Mouse (Mus musculus) hindbrain, postnatal 0 days (tissue): ENCODE measurements around the gene Rora. TPM values are rescaled to one million over a fixed set of nuclear protein-coding genes. Genes with fewer than 3 reads are reported as not detected.

Source experiments
- ATAC-seq: fragments of 200-750 bp; cut with Nextera tagmentation; 2 replicates; pipeline ENCODE4 v1.8.0; 2017; ENCODE audit warnings: mild to moderate bottlenecking, moderate TSS enrichment, moderate library complexity
- DNase-seq: peaks from one replicate; pipeline ENCODE4 v3.0.0-alpha.2; 2015; ENCODE audit warnings: low spot score
- H3K27ac ChIP-seq: fragments of 300-500 bp; sonication (generic); 2 replicates; pipeline ENCODE4 v1.5.1; 2014; ENCODE audit warnings: mild to moderate bottlenecking
- H3K27me3 ChIP-seq: fragments of 300-500 bp; sonication (generic); 2 replicates; pipeline ENCODE4 v1.6.1; 2014; ENCODE audit warnings: low read length, mixed read lengths; ENCODE audit not compliant: insufficient read depth
- H3K36me3 ChIP-seq: fragments of 300-500 bp; sonication (generic); 2 replicates; pipeline ENCODE4 v1.6.1; 2014; ENCODE audit warnings: low read length, mixed read lengths; ENCODE audit not compliant: insufficient read depth
- H3K4me1 ChIP-seq: fragments of 300-500 bp; sonication (generic); 2 replicates; pipeline ENCODE4 v1.6.1; 2014; ENCODE audit warnings: antibody characterized with exemption, low read length, mixed read lengths; ENCODE audit not compliant: insufficient read depth
- H3K4me2 ChIP-seq: fragments of 300-500 bp; sonication (generic); 2 replicates; pipeline ENCODE4 v1.6.1; 2014; ENCODE audit warnings: low read depth, mild to moderate bottlenecking, low read length, moderate library complexity, mixed read lengths
- H3K4me3 ChIP-seq: fragments of 300-500 bp; sonication (generic); 2 replicates; pipeline ENCODE4 v1.5.1; 2014; ENCODE audit warnings: low read length
- H3K9ac ChIP-seq: fragments of 300-500 bp; sonication (generic); replicated peaks from 2 replicates; pipeline ENCODE4 v1.6.1; 2014; ENCODE audit warnings: mild to moderate bottlenecking, low read length, moderate library complexity, mixed read lengths
- H3K9me3 ChIP-seq: fragments of 300-500 bp; sonication (generic); 2 replicates; pipeline ENCODE4 v1.6.1; 2016; ENCODE audit warnings: low read length, mixed read lengths
- CTCF ChIP-seq: IDR thresholded peaks from 2 replicates; pipeline ENCODE4 v1.5.1; 2016; ENCODE audit warnings: antibody characterized with exemption, control low read depth, low read depth
- WGBS: fragments of 180-500 bp; shearing (Covaris S2); extraction: QIAGEN DNeasy Blood & Tissue Kit; methylation state at CpG from one replicate; pipeline ENCODE4 v1.1.7; 2014; 5-methylcytosine and 5-hydroxymethylcytosine counted together
- polyA plus RNA-seq: library from polyadenylated mRNA; unstranded; fragments of >200 nt; fragmentation: Nextera tagmentation; extraction: Ambion mirVana; gene quantifications from 2 replicates; pipeline ENCODE4 v1.2.1, GENCODE M21; 2015
- total RNA-seq: library from RNA; depleted of rRNA; stranded (reverse); fragments of >200 nt; gene quantifications from 2 replicates; pipeline ENCODE4 v1.2.3, GENCODE M21; 2014

The Rora gene
- total and polyA plus RNA-seq, 2 experiments from 2014 or later, result 27.5 to 59.4 TPM

DNA sequence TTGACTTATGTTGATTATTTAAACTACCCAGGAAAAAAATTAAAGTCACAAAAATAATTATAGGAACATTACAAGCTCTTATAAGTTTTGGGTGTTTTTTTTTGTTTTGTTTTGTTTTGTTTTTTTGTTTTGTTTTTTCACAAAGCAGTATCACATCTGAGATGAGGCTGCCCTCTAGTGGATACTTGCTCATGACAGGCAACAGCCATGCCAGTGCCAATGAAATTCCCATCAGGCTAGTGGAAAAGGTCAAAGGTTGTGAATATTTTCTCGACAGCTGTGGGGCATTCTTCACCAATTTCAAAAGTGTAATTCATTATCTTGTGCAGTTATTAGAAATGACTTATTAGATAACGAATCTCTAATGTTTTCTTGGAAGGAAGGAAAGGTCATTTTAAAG, 642.8 kb downstream of the Rora start:
- H3K9ac ChIP-seq, result no peak overlapping the region
- ATAC-seq, result no peak
- H3K4me2 ChIP-seq, result no peak overlapping the region
- 0 out of 2 replicates have a peak, but pooled peaks cover 3% of the 10 kb centered on the region for H3K4me1 ChIP-seq
- no peaks in the 10 kb centered on the region for H3K9me3 ChIP-seq
- no peak overlapping the region for H3K4me3 ChIP-seq
- no peaks in the 10 kb centered on the region for H3K27me3 ChIP-seq
- TF ChIP-seq CTCF, result peak; percentile 87
- no peaks in the 10 kb centered on the region for H3K36me3 ChIP-seq
- H3K27ac ChIP-seq, result no peak overlapping the region
- 14% methylated on average over 2 of the region's 2 CpGs for WGBS
- DNase-seq, result peak; percentile 91

DNA sequence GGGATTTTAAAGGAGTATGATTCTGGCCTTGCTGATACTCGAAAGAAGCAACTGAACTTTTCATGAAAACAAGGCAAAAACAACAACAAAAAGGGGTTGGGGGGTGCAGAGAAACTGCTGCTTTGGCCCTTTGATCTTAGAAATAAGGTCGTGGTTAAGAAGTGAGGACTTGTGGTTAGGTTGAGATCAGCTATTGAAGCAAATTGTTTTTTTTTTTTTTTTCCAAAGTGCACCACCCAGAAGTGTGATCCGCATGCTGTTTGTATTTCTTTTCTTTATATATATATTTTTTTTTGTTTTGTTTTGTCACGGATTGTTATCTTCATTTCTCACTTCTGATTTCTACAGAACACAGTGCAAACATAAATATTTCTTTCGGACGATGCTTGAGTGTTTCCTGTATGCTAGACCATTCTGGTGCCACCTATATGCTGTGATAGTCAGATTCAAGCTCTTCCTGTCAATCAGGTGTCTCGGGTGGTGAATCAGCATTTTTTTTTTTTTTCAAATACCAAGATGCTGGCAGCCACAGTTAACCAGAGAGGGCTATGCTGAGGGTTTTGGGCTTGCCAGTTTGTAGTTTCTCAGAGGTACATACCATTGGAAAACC, 644.3 kb downstream of the Rora start:
- H3K36me3 ChIP-seq, result no peaks in the 10 kb centered on the region
- ATAC-seq (no peak), DNase-seq (no peak)
- no peak overlapping the region for H3K4me3 ChIP-seq
- no peaks in the 10 kb centered on the region for H3K9me3 ChIP-seq
- WGBS, result 85% methylated on average over 7 of the region's 7 CpGs
- no peaks in the 10 kb centered on the region for H3K27me3 ChIP-seq
- 0 out of 2 replicates have a peak, but pooled peaks cover 3% of the 10 kb centered on the region for H3K4me1 ChIP-seq
- no peak overlapping the region for H3K9ac ChIP-seq
- H3K4me2 ChIP-seq, result no peak overlapping the region
- no peak for TF ChIP-seq CTCF
- no peak overlapping the region for H3K27ac ChIP-seq

DNA sequence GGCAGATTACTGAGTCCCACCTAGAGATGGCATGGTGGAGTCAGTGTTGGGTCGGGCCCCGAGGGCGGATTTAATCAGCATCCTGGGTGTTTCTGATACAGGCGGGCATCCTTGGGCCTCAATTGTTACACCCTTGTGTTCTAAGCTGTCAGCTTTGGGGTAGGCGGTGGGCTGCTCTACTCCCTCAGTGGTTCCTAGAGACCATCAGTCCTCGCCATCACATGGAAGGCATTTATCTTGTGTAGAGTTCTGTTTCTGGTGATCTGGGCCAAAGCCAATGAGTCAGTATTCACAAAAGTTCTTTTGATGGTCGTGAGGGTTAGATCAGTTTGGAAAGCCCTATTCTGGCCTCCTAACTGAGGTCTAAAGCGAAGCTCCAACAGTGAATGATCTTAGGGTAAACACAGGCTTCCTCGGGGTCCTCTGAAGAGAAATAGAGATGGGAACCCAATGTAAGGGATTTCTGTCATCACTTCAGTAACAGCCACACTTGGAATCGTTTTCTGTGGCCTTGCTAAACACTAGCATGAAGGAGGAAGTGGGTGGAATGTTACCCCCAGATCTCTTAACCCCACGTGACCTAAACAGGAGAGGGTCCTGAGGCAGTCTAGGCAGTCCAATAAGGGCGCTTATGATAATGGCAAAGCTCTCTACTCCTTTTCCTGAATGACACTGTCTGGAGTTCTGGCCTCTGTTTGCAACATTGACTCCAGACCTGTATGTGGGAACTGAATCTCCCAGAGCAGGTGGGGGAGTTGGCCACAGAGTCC, 645.2 kb downstream of the Rora start:
- DNase-seq (no peak), ATAC-seq (no peak)
- Histone ChIP-seq H3K27me3 (no peaks in the 10 kb centered on the region), H3K27ac (no peak overlapping the region), H3K4me1 (0 out of 2 replicates have a peak, but pooled peaks cover 3% of the 10 kb centered on the region), H3K36me3 (no peaks in the 10 kb centered on the region), H3K9me3 (no peaks in the 10 kb centered on the region), H3K4me3 (no peak overlapping the region), H3K9ac (no peak overlapping the region), H3K4me2 (no peak overlapping the region)
- 71% methylated on average over 12 of the region's 12 CpGs for WGBS
- no peak for TF ChIP-seq CTCF

DNA sequence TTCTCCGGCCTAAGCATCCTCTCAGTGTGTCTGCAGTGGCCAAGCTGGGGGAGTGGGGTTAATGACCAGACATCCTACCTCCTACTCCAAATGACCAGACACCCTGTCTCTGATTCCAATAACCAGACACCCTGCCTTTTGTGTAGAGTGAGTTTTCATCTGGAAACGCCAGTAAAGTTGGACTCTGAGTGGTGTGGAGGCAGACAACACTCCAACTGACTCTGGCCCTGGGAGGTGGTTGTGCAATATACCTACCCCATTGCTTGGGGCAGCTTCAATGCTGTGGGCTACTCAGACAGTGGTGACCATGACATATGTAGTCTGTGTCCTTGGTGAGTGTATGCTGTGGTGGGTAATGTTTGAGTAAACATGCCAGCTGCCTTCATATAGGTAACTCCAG, 645.9 kb downstream of the Rora start:
- no peak for ATAC-seq
- H3K27me3 ChIP-seq, result no peaks in the 10 kb centered on the region
- no peak for DNase-seq
- H3K4me2 ChIP-seq, result no peak overlapping the region
- H3K36me3 ChIP-seq, result no peaks in the 10 kb centered on the region
- H3K9me3 ChIP-seq, result no peaks in the 10 kb centered on the region
- TF ChIP-seq CTCF, result no peak
- H3K27ac ChIP-seq, result no peak overlapping the region
- WGBS, result 73% methylated on average over 2 of the region's 2 CpGs
- no peak overlapping the region for H3K4me3 ChIP-seq
- 0 out of 2 replicates have a peak, but pooled peaks cover 3% of the 10 kb centered on the region for H3K4me1 ChIP-seq
- no peak overlapping the region for H3K9ac ChIP-seq

DNA sequence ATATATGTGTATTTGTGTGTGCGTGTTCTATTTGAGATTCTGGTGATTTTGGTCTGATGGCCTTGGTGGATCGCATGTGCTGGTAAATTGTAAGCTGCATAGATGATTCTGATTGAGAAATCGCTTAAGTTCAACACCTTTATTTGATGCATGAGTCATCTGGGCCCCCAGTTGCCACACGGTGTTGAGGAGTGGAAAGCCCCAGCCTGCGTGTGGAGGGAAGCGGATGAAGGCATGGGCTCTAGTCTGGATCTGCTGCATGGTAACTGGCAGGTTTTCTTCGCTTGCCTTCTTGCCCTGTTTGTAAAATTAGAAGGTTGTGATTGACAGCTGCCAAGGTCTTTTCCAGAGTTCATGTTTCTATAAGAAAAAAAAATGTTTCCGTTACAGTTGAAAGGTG, 646.7 kb downstream of the Rora start:
- H3K9ac ChIP-seq, result no peak overlapping the region
- no peaks in the 10 kb centered on the region for H3K36me3 ChIP-seq
- no peak for ATAC-seq
- no peak overlapping the region for H3K4me3 ChIP-seq
- no peak for TF ChIP-seq CTCF
- no peak for DNase-seq
- 0 out of 2 replicates have a peak, but pooled peaks cover 3% of the 10 kb centered on the region for H3K4me1 ChIP-seq
- WGBS, result 87% methylated on average over 8 of the region's 8 CpGs
- H3K4me2 ChIP-seq, result no peak overlapping the region
- no peaks in the 10 kb centered on the region for H3K27me3 ChIP-seq
- H3K27ac ChIP-seq, result no peak overlapping the region; the same call in 1 of the 2 replicates
- no peaks in the 10 kb centered on the region for H3K9me3 ChIP-seq

DNA sequence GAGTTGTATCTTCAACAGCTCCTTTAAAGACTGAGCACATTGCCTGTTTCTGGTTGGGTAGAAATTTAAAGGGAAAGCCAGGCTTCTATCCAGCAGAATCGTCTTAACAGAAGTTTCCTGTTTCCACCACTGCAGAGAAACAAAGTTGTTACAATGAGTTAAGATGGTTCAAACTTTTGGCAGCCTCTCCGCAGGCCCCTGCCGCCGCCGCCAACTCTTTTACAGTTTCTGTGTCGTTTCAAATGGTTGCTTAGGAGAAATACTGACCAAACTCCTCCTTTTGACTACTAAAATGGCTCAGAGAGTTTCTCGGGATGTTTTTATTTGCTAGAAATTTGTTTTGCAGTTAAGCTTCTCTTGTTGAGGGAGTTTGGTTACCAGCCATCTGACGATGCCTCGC, 647.9 kb downstream of the Rora start:
- 12% methylated on average over 9 of the region's 9 CpGs for WGBS
- peak overlapping the region; percentile 25 for H3K4me2 ChIP-seq
- H3K36me3 ChIP-seq, result no peaks in the 10 kb centered on the region

More for the DNA sequence above, 647.9 kb downstream of the Rora start:
- Histone ChIP-seq H3K4me1 (0 out of 2 replicates have a peak, but pooled peaks cover 3% of the 10 kb centered on the region), H3K27ac (peak overlapping the region; percentile 43), H3K27me3 (no peaks in the 10 kb centered on the region), H3K9ac (no peak overlapping the region), H3K9me3 (no peaks in the 10 kb centered on the region), H3K4me3 (no peak overlapping the region; the same call in 1 of the 2 replicates)
- DNase-seq (peak; percentile 63), ATAC-seq (no peak)
- TF ChIP-seq CTCF, result no peak
